Mouse (Mus musculus): ENCODE results near the gene Tgif2.

GRCm38 (mm10) chr2:156862772-156863486 is 23.1 kb downstream of the Tgif2 start, which contains the start of gene Rab5if:
- TF ChIP-seq TAL1 (IDR thresholded peaks at IDR 0.05; ENCODE audit: low read length) (no peak), GATA1 (IDR thresholded peaks at IDR 0.05; ENCODE audit: low read length) (no peak)
